Mouse (Mus musculus) embryonic facial prominence, embryonic 11.5 days (tissue): ENCODE measurements at regions not wholly inside any gene's neighbourhood (a gene's known extent, or its start where the extent isn't known, plus 50 kb on each side); places are given as distances from the start of the nearest gene placed in this dataset.

Experiments
- ATAC-seq: fragments of 200-750 bp; cut with Nextera tagmentation; replicated peaks from 2 replicates; pipeline ENCODE4 v1.8.0; 2017; ENCODE audit warnings: low read depth; ENCODE audit not compliant: insufficient number of reproducible peaks, low FRiP score, low TSS enrichment
- DNase-seq: peaks from one replicate; pipeline ENCODE4 v3.0.0-alpha.2; 2015; ENCODE audit warnings: low spot score
- H3K27ac ChIP-seq: fragments of 300-500 bp; sonication (generic); replicated peaks from 2 replicates; pipeline ENCODE4 v1.5.1; 2014; ENCODE audit warnings: mild to moderate bottlenecking, low read depth, low read length, control low read depth
- H3K27me3 ChIP-seq: fragments of 300-500 bp; sonication (generic); 2 replicates; pipeline ENCODE4 v1.6.1; 2014; ENCODE audit warnings: mild to moderate bottlenecking, low read length, moderate library complexity, mixed read lengths; ENCODE audit not compliant: control insufficient read depth, insufficient read depth
- H3K36me3 ChIP-seq: fragments of 300-500 bp; sonication (generic); replicated peaks from 2 replicates; pipeline ENCODE4 v1.6.1; 2014; ENCODE audit warnings: low read depth, mild to moderate bottlenecking, low read length, moderate library complexity, mixed read lengths; ENCODE audit not compliant: control insufficient read depth, insufficient read depth
- H3K4me1 ChIP-seq: fragments of 300-500 bp; sonication (generic); 2 replicates; pipeline ENCODE4 v1.6.1; 2014; ENCODE audit warnings: low read length, mixed read lengths; ENCODE audit not compliant: control insufficient read depth, insufficient read depth
- H3K4me2 ChIP-seq: fragments of 300-500 bp; sonication (generic); 2 replicates; pipeline ENCODE4 v1.6.1; 2014; ENCODE audit warnings: low read depth, mild to moderate bottlenecking, control low read depth, low read length, moderate library complexity
- H3K4me3 ChIP-seq: fragments of 300-500 bp; sonication (generic); 2 replicates; pipeline ENCODE4 v1.5.1; 2014; ENCODE audit warnings: low read depth, low read length, control low read depth
- H3K9ac ChIP-seq: fragments of 300-500 bp; sonication (generic); replicated peaks from 2 replicates; pipeline ENCODE4 v1.6.1; 2014; ENCODE audit warnings: mild to moderate bottlenecking, control low read depth, low read length
- H3K9me3 ChIP-seq: fragments of 300-500 bp; sonication (generic); replicated peaks from 2 replicates; pipeline ENCODE4 v1.6.1; 2016; ENCODE audit warnings: mild to moderate bottlenecking, low read length, inconsistent platforms, mixed read lengths; ENCODE audit not compliant: control insufficient read depth
- WGBS: fragments of 180-500 bp; shearing (Covaris S2); extraction: QIAGEN DNeasy Blood & Tissue Kit; methylation state at CpG from one replicate; pipeline ENCODE4 v1.1.7; 2014; 5-methylcytosine and 5-hydroxymethylcytosine counted together

- WGBS = 58% methylated on average over 2 of the region's 2 CpGs
Observed at GRCm38 (mm10) chr3:64898610-64899009, 54.0 kb upstream of the Vmn2r7 start.

GRCm38 (mm10) chr3:64901317-64901892 lies 56.8 kb upstream of the Vmn2r7 start:
- Histone ChIP-seq H3K4me3 (no peak overlapping the region), H3K4me1 (no peaks in the 10 kb centered on the region), H3K27ac (no peak overlapping the region), H3K36me3 (no peaks in the 10 kb centered on the region), H3K9ac (no peak overlapping the region), H3K9me3 (no peaks in the 10 kb centered on the region), H3K27me3 (no peaks in the 10 kb centered on the region), H3K4me2 (no peak overlapping the region)
- DNase-seq = no peak
- ATAC-seq = no peak
- WGBS = 43% methylated on average over 2 of the region's 2 CpGs

More at GRCm38 (mm10) chr3:64898610-64899009, 54.0 kb upstream of the Vmn2r7 start:
- no peak for DNase-seq
- H3K36me3 ChIP-seq = no peaks in the 10 kb centered on the region
- H3K27me3 ChIP-seq = no peaks in the 10 kb centered on the region
- ATAC-seq = no peak
- H3K27ac ChIP-seq = no peak overlapping the region
- H3K4me2 ChIP-seq = no peak overlapping the region
- H3K4me3 ChIP-seq = no peak overlapping the region
- no peak overlapping the region for H3K9ac ChIP-seq
- no peaks in the 10 kb centered on the region for H3K9me3 ChIP-seq
- H3K4me1 ChIP-seq = no peaks in the 10 kb centered on the region

GRCm38 (mm10) chr3:64949307-64949706 lies 104.7 kb upstream of the Vmn2r7 start:
- 14% methylated on average over 16 of the region's 16 CpGs for WGBS
- 0 out of 2 replicates have a peak overlapping the region, but pooled peaks have one; percentile 18 for H3K9ac ChIP-seq

GRCm38 (mm10) chr3:64964667-64965415 lies 120.3 kb upstream of the Vmn2r7 start:
- Histone ChIP-seq H3K9me3 (no peaks in the 10 kb centered on the region), H3K9ac (no peak overlapping the region), H3K4me1 (no peaks in the 10 kb centered on the region), H3K27ac (no peak overlapping the region), H3K36me3 (no peaks in the 10 kb centered on the region), H3K4me3 (no peak overlapping the region), H3K4me2 (no peak overlapping the region), H3K27me3 (no peaks in the 10 kb centered on the region)
- DNase-seq = peak; percentile 23
- WGBS = 71% methylated on average over 5 of the region's 5 CpGs
- no peak for ATAC-seq

More at GRCm38 (mm10) chr3:64949307-64949706, 104.7 kb upstream of the Vmn2r7 start:
- no peaks in the 10 kb centered on the region for H3K36me3 ChIP-seq
- H3K4me2 ChIP-seq = peak overlapping the region; percentile 46
- no peak overlapping the region for H3K27ac ChIP-seq
- ATAC-seq = no peak
- H3K9me3 ChIP-seq = no peaks in the 10 kb centered on the region
- no peaks in the 10 kb centered on the region for H3K4me1 ChIP-seq
- no peak for DNase-seq
- peak overlapping the region; percentile 8; the same call in 1 of the 2 replicates for H3K4me3 ChIP-seq
- H3K27me3 ChIP-seq = 0 out of 2 replicates have a peak, but pooled peaks cover 3% of the 10 kb centered on the region

- WGBS = 37% methylated on average over 6 of the region's 6 CpGs
- DNase-seq = no peak
- no peak overlapping the region for H3K4me2 ChIP-seq
Observed at GRCm38 (mm10) chr3:64965416-64965980, 120.9 kb upstream of the Vmn2r7 start.

GRCm38 (mm10) chr3:64968275-64968674 lies 123.7 kb upstream of the Vmn2r7 start:
- H3K27me3 ChIP-seq = no peaks in the 10 kb centered on the region
- H3K4me3 ChIP-seq = no peak overlapping the region
- WGBS = 68% methylated on average over 3 of the region's 3 CpGs
- H3K9me3 ChIP-seq = no peaks in the 10 kb centered on the region
- no peaks in the 10 kb centered on the region for H3K4me1 ChIP-seq
- ATAC-seq (no peak), DNase-seq (no peak)
- H3K4me2 ChIP-seq = no peak overlapping the region
- H3K36me3 ChIP-seq = no peaks in the 10 kb centered on the region
- no peak overlapping the region for H3K9ac ChIP-seq
- no peak overlapping the region for H3K27ac ChIP-seq

More at GRCm38 (mm10) chr3:64965416-64965980, 120.9 kb upstream of the Vmn2r7 start:
- Histone ChIP-seq H3K9me3 (no peaks in the 10 kb centered on the region), H3K4me1 (no peaks in the 10 kb centered on the region), H3K9ac (no peak overlapping the region), H3K4me3 (no peak overlapping the region), H3K27ac (no peak overlapping the region), H3K36me3 (no peaks in the 10 kb centered on the region), H3K27me3 (no peaks in the 10 kb centered on the region)
- no peak for ATAC-seq

GRCm38 (mm10) chr3:64984369-64984768 lies 124.8 kb upstream of the Kcnab1 start:
- H3K36me3 ChIP-seq = no peaks in the 10 kb centered on the region
- no peak overlapping the region for H3K4me2 ChIP-seq
- H3K4me3 ChIP-seq = no peak overlapping the region
- H3K9ac ChIP-seq = no peak overlapping the region
- H3K27me3 ChIP-seq = no peaks in the 10 kb centered on the region
- H3K9me3 ChIP-seq = no peaks in the 10 kb centered on the region; the same call in 1 of the 2 replicates
- H3K4me1 ChIP-seq = no peaks in the 10 kb centered on the region
- H3K27ac ChIP-seq = no peak overlapping the region
- DNase-seq (peak; percentile 18), ATAC-seq (no peak)
- WGBS = 67% methylated on average over 2 of the region's 2 CpGs

GRCm38 (mm10) chr3:64987665-64988064 lies 121.5 kb upstream of the Kcnab1 start:
- WGBS = 82% methylated on average over 1 of the region's 1 CpGs
- ATAC-seq = no peak
- Histone ChIP-seq H3K9me3 (no peaks in the 10 kb centered on the region; the same call in 1 of the 2 replicates), H3K27ac (no peak overlapping the region), H3K4me1 (no peaks in the 10 kb centered on the region), H3K4me2 (no peak overlapping the region), H3K36me3 (no peaks in the 10 kb centered on the region), H3K4me3 (no peak overlapping the region), H3K9ac (no peak overlapping the region), H3K27me3 (no peaks in the 10 kb centered on the region)
- no peak for DNase-seq
